Mouse (Mus musculus) lung, embryonic 16.5 days (tissue): ENCODE data around the gene Serpinb6b. TPM values are rescaled to one million over a fixed set of nuclear protein-coding genes. Genes with fewer than 3 reads are reported as not detected.
A peak's percentile ranks its signal among the peaks of the same experiment; 100 is the strongest.
"Not testable (repeated sequence)": the region's sequence is repeated elsewhere in the genome, so short reads cannot be mapped to it uniquely, and the experiment has no call there.

Source experiments
- ATAC-seq: fragments of 200-750 bp; cut with Nextera tagmentation; 2 replicates; pipeline ENCODE4 v1.8.0; 2017; ENCODE audit warnings: low read depth, mild to moderate bottlenecking, moderate library complexity
- H3K27ac ChIP-seq: fragments of 300-500 bp; sonication (generic); 2 replicates; pipeline ENCODE4 v1.5.1; 2014; ENCODE audit warnings: mild to moderate bottlenecking, control low read depth, low read length
- H3K27me3 ChIP-seq: fragments of 300-500 bp; sonication (generic); 2 replicates; pipeline ENCODE4 v1.6.1; 2014; ENCODE audit warnings: low read depth, low read length, mixed read lengths; ENCODE audit not compliant: control insufficient read depth, insufficient read depth
- H3K36me3 ChIP-seq: fragments of 300-500 bp; sonication (generic); 2 replicates; pipeline ENCODE4 v1.6.1; 2014; ENCODE audit warnings: low read length; ENCODE audit not compliant: control insufficient read depth, insufficient read depth
- H3K4me1 ChIP-seq: fragments of 300-500 bp; sonication (generic); replicated peaks from 2 replicates; pipeline ENCODE4 v1.6.1; 2014; ENCODE audit warnings: low read length, mixed read lengths; ENCODE audit not compliant: control insufficient read depth, insufficient read depth
- H3K4me2 ChIP-seq: fragments of 300-500 bp; sonication (generic); 2 replicates; pipeline ENCODE4 v1.6.1; 2014; ENCODE audit warnings: low read depth, low read length, control low read depth
- H3K4me3 ChIP-seq: fragments of 300-500 bp; sonication (generic); 2 replicates; pipeline ENCODE4 v1.5.1; 2014; ENCODE audit warnings: mild to moderate bottlenecking, low read length, control low read depth
- H3K9ac ChIP-seq: fragments of 300-500 bp; sonication (generic); 2 replicates; pipeline ENCODE4 v1.6.1; 2014; ENCODE audit warnings: low read length, control low read depth
- H3K9me3 ChIP-seq: fragments of 300-500 bp; sonication (generic); 2 replicates; pipeline ENCODE4 v1.6.1; 2016; ENCODE audit warnings: low read length; ENCODE audit not compliant: control insufficient read depth
- WGBS: fragments of 180-500 bp; shearing (Covaris S2); extraction: QIAGEN DNeasy Blood & Tissue Kit; methylation state at CpG from one replicate; pipeline ENCODE4 v1.1.7; 2014; 5-methylcytosine and 5-hydroxymethylcytosine counted together
- polyA plus RNA-seq: library from polyadenylated mRNA; unstranded; fragments of >200 nt; fragmentation: Nextera tagmentation; extraction: Ambion mirVana; gene quantifications from 2 replicates; pipeline ENCODE4 v1.2.1, GENCODE M21; 2015

Gene Serpinb6b
- polyA plus RNA-seq, 1 experiment from 2014 or later: 42.3 TPM

GRCm38 (mm10) chr13:32939191-32939590 is 25.8 kb upstream of the Serpinb6b start:
- H3K4me2 ChIP-seq, H3K4me1 ChIP-seq, H3K36me3 ChIP-seq, H3K9ac ChIP-seq, H3K9me3 ChIP-seq, ATAC-seq, H3K4me3 ChIP-seq, H3K27ac ChIP-seq, H3K27me3 ChIP-seq: not testable (repeated sequence)
- WGBS: 47% methylated on average over 3 of the region's 3 CpGs

DNA sequence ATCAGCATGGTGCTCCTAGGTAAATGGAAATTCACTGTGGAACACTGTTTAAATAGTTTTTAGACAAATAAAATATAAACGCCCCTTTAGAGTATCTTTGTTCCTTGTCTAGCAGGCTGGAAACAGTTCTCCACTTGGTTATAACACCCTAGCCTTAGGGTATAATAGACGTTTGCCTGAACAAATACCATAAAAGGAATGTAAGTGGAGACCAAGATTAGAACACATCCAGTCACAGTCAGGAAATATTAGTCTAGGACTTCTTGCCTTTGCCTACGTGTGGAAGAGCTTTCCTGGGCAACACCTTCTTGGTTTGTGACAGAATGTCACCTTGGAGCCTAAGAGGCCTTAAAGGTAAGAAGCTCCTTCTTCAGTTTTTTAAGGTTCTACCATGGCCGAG is 8.5 kb upstream of the Serpinb6b start:
- 39% methylated on average over 4 of the region's 4 CpGs for WGBS
- H3K36me3 ChIP-seq: no peaks in the 10 kb centered on the region
- no peak overlapping the region for H3K4me3 ChIP-seq
- H3K9ac ChIP-seq: no peak overlapping the region
- no peaks in the 10 kb centered on the region for H3K27me3 ChIP-seq
- H3K27ac ChIP-seq: peak overlapping the region; percentile 43; the same call in 1 of the 2 replicates
- 0 out of 2 replicates have a peak, but pooled peaks cover 2% of the 10 kb centered on the region for H3K4me1 ChIP-seq
- 0 out of 2 replicates have a peak, but pooled peaks have one; percentile 20 for ATAC-seq
- no peak overlapping the region for H3K4me2 ChIP-seq
- H3K9me3 ChIP-seq: no peaks in the 10 kb centered on the region

DNA sequence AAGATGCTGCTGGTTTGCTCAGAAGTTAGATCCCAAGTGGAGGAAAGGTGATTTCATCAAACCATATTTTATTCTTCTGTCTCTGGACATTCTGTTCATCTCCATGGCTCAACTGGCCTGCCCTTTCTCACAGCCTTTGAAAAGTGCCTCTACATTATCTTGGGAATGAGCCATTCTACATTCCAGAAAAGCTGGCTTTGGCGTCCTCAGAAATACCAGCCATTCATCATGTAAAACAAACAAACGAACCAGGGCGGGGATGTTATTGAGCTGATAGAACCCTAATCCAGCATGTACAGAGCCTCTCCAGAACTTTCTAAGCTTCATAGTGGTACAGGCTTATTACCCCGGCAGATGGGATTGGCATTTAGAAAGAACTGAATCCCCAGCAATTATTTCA is 7.1 kb upstream of the Serpinb6b start:
- peak overlapping the region; percentile 25; the same call in 1 of the 2 replicates for H3K27ac ChIP-seq
- 0 out of 2 replicates have a peak, but pooled peaks cover 2% of the 10 kb centered on the region for H3K4me1 ChIP-seq
- WGBS: 38% methylated on average over 4 of the region's 4 CpGs

DNA sequence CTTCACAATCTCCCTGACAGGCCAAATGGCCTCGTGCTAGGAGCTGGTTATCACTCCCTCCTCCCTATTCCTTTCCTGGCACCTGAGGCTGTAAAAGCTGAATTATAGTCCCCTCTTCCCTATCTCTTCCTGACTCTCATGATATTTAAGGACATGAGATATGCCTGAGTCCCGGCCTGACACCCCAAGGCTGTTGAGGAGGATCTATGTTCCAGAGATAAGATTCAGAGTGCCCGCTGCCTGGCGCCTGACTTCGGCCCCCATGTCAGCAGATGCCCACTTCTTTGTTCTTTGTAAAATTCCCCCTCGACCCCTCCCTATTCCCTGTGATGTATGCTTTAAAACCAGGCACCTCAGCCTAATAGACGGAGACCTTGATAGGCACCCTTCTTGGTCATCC is 6.5 kb upstream of the Serpinb6b start:
- not testable (repeated sequence) for H3K27ac ChIP-seq, H3K9ac ChIP-seq, H3K4me3 ChIP-seq, H3K9me3 ChIP-seq, H3K4me1 ChIP-seq, ATAC-seq, H3K4me2 ChIP-seq, H3K27me3 ChIP-seq, H3K36me3 ChIP-seq
- WGBS: 77% methylated on average over 7 of the region's 7 CpGs

More for the DNA sequence above, 7.1 kb upstream of the Serpinb6b start:
- Histone ChIP-seq H3K4me2 (no peak overlapping the region), H3K36me3 (no peaks in the 10 kb centered on the region), H3K27me3 (no peaks in the 10 kb centered on the region), H3K9me3 (no peaks in the 10 kb centered on the region), H3K9ac (no peak overlapping the region), H3K4me3 (no peak overlapping the region)
- peak; percentile 38; the same call in 1 of the 2 replicates for ATAC-seq

DNA sequence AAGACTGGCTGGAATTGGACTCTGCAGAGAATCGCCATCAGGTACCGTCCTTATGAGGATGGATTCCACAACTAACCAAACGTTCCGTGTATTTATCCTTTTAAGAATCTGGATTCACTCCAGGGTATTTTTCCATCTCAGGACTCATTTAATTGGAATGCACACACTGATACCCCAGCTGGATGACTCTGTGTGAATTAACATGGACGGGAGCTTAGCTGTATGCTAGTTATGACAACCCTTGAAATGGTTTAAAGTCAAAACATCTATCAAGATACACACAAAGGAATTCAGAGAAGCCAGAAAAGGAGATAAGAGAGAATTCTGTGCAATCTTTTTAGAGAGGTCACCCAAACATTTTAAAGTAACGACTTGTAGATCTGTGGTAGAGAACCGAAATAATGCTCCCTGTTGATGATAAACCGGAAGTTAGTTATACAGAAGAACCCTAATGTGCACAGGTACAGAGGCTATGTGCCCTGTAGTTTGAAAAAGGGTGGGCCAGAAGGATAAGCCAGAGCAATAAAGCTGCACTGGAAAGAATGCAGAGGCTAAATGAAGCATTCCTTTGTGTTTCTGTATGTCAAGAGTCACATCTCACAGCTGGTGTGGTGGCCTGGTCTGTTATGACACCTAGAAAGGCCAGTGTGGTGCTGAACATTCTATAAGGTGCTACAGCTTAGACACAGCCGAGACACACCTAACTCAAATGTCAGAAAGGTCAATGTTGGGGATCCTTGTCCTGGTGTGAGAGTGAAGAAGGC is 837 bp upstream of the Serpinb6b start:
- no peak overlapping the region for H3K4me3 ChIP-seq
- H3K36me3 ChIP-seq: no peaks in the 10 kb centered on the region
- no peak for ATAC-seq
- no peak overlapping the region for H3K4me2 ChIP-seq
- H3K27ac ChIP-seq: no peak overlapping the region; the same call in 1 of the 2 replicates
- peaks cover 13% of the 10 kb centered on the region; the same call in 1 of the 2 replicates for H3K4me1 ChIP-seq
- no peak overlapping the region for H3K9ac ChIP-seq
- H3K27me3 ChIP-seq: no peaks in the 10 kb centered on the region
- H3K9me3 ChIP-seq: no peaks in the 10 kb centered on the region
- WGBS: 44% methylated on average over 9 of the region's 9 CpGs

GRCm38 (mm10) chr13:32966116-32966515 is 1.1 kb downstream of the Serpinb6b start:
- H3K4me3 ChIP-seq: peak overlapping the region; percentile 54
- ATAC-seq: no peak
- H3K4me2 ChIP-seq: peak overlapping the region; percentile 68
- H3K27me3 ChIP-seq: no peaks in the 10 kb centered on the region
- peak overlapping the region; percentile 92 for H3K27ac ChIP-seq
- peaks cover 13% of the 10 kb centered on the region; the same call in 1 of the 2 replicates for H3K4me1 ChIP-seq
- peak overlapping the region; percentile 69 for H3K9ac ChIP-seq
- no peaks in the 10 kb centered on the region for H3K9me3 ChIP-seq
- WGBS: 47% methylated on average over 5 of the region's 5 CpGs
- no peaks in the 10 kb centered on the region for H3K36me3 ChIP-seq

DNA sequence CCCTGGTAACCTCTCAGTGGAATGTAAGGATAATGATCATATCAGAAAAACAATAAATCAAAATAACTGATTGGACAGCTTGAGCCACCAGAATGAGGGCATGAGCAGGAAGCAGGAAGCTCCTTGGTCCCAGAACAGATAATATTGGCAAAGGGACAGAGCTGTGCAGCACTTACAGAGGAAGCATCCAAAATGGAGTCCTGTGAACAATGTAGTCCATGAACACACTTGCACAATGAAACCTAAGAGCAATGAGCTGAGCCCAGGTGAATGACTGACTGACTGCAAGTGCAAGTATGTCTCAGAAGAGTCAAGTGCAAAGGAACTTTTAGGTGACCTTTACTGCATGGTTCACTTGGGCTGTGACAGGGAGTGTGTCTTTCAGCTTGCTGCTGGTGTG is 2.2 kb downstream of the Serpinb6b start:
- H3K4me1 ChIP-seq: peaks cover 13% of the 10 kb centered on the region; the same call in 1 of the 2 replicates
- peaks cover 6% of the 10 kb centered on the region; the same call in 1 of the 2 replicates for H3K36me3 ChIP-seq
- H3K9me3 ChIP-seq: no peaks in the 10 kb centered on the region
- peak overlapping the region; percentile 55 for H3K27ac ChIP-seq
- no peak overlapping the region for H3K4me3 ChIP-seq
- no peak overlapping the region for H3K9ac ChIP-seq
- H3K4me2 ChIP-seq: peak overlapping the region; percentile 23; the same call in 1 of the 2 replicates
- no peak for ATAC-seq
- H3K27me3 ChIP-seq: no peaks in the 10 kb centered on the region

GRCm38 (mm10) chr13:32968353-32968984 is 3.5 kb downstream of the Serpinb6b start:
- no peak for ATAC-seq
- H3K36me3 ChIP-seq: peaks cover 6% of the 10 kb centered on the region; the same call in 1 of the 2 replicates
- H3K4me1 ChIP-seq: peaks cover 13% of the 10 kb centered on the region
- H3K9me3 ChIP-seq: no peaks in the 10 kb centered on the region
- H3K27ac ChIP-seq: no peak overlapping the region
- WGBS: 73% methylated on average over 5 of the region's 5 CpGs
- H3K27me3 ChIP-seq: no peaks in the 10 kb centered on the region
- no peak overlapping the region for H3K4me2 ChIP-seq
- H3K9ac ChIP-seq: no peak overlapping the region
- no peak overlapping the region for H3K4me3 ChIP-seq

GRCm38 (mm10) chr13:32968996-32969640 is 4.1 kb downstream of the Serpinb6b start:
- Histone ChIP-seq H3K27me3 (no peaks in the 10 kb centered on the region), H3K4me3 (no peak overlapping the region), H3K9me3 (no peaks in the 10 kb centered on the region), H3K36me3 (peaks cover 6% of the 10 kb centered on the region; the same call in 1 of the 2 replicates), H3K9ac (no peak overlapping the region), H3K27ac (no peak overlapping the region), H3K4me2 (no peak overlapping the region), H3K4me1 (peaks cover 7% of the 10 kb centered on the region)
- ATAC-seq: no peak
- WGBS: 63% methylated on average over 4 of the region's 4 CpGs
